ENCODE assay signal across 17 mouse cellular contexts in the genomic region with DNA sequence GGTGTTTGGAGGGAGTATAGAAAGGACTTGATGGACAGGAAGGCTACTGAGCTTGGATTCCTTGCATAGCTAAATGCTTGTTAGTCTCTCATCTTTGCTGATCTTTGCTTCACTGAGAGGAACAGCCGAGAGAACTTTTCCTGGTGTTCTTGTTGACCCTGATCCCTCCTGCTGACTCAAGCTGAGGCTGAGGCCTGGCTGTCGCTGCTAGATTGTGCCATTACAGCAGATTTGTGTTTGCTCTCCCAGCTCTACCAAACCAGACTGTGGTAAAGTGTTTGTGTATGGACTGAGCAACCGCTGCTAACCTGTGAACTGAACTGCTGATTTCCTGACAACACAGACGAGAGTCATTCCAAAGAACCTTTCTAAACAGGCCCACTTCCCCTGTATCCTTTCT.
"Had no signal": no experiment of that assay in that cellular context is flagged by ENCODE, and none has a peak within 500 bp of the region (broad histone marks: within the 10 kb centered on the region; RNA-seq: fewer than 3 reads in every experiment).

No protein-coding gene starts in this region.

- DNase-seq: retina, postnatal 1 day; right cerebral cortex, adult 18-20 months; right cerebral cortex, postnatal 14 days; right cerebral cortex, postnatal 25 days; right cerebral cortex, postnatal 4 days; spleen, adult 18-20 months; thymus, adult 18-20 months; thymus, adult 2 months; thymus, postnatal 14 days; thymus, postnatal 25 days; thymus, postnatal 36 days; thymus, postnatal 4 days had no signal

- H3K36me3 ChIP-seq: neural tube, embryonic 12.5 days; neural tube, embryonic 13.5 days; neural tube, embryonic 15.5 days; stomach, embryonic 15.5 days had no signal

- H3K27me3 ChIP-seq: neural tube, embryonic 12.5 days; neural tube, embryonic 13.5 days; neural tube, embryonic 15.5 days; stomach, embryonic 15.5 days had no signal

- H3K9ac ChIP-seq: neural tube, embryonic 12.5 days; neural tube, embryonic 13.5 days; neural tube, embryonic 15.5 days; stomach, embryonic 15.5 days had no signal

- H3K4me1 ChIP-seq: neural tube, embryonic 12.5 days; neural tube, embryonic 13.5 days; neural tube, embryonic 15.5 days; stomach, embryonic 15.5 days had no signal

- H3K4me2 ChIP-seq: neural tube, embryonic 12.5 days; neural tube, embryonic 13.5 days; neural tube, embryonic 15.5 days; stomach, embryonic 15.5 days had no signal

- H3K9me3 ChIP-seq: neural tube, embryonic 15.5 days; stomach, embryonic 15.5 days had no signal

- H3K27ac ChIP-seq: neural tube, embryonic 12.5 days; neural tube, embryonic 13.5 days; neural tube, embryonic 15.5 days; stomach, embryonic 15.5 days; stomach, postnatal 0 days had no signal

- H3K4me3 ChIP-seq: neural tube, embryonic 12.5 days; neural tube, embryonic 13.5 days; neural tube, embryonic 15.5 days; stomach, embryonic 15.5 days had no signal
